Mouse (Mus musculus) CH12.LX (cell line): Measurements from ENCODE around the gene Trnp1.

Source experiments
- CTCF ChIP-seq, 2 experiments: IDR thresholded peaks in 1 of 2; conservative IDR thresholded peaks in 1 of 2; 2 replicates each; pipeline ENCODE4 v1.5.1; 2011 to 2012; ENCODE audit warnings: low read depth in 2 of 2, low read length in 2 of 2, improper control_type of control experiment in 1 of 2, inconsistent platforms in 1 of 2, mild to moderate bottlenecking in 1 of 2, moderate library complexity in 1 of 2
- EP300 ChIP-seq: IDR thresholded peaks from 2 replicates; pipeline ENCODE4 v1.6.1; 2011; ENCODE audit warnings: low read length, improper control_type of control experiment
- KAT2A ChIP-seq: IDR thresholded peaks from 2 replicates; pipeline ENCODE4 v1.6.1; 2012; ENCODE audit warnings: low read length, improper control_type of control experiment, inconsistent platforms; ENCODE audit not compliant: insufficient replicate concordance
- MAZ ChIP-seq: IDR thresholded peaks from 2 replicates; pipeline ENCODE4 v1.6.1; 2012; ENCODE audit warnings: low read depth, mild to moderate bottlenecking, inconsistent platforms, low read length, improper control_type of control experiment, moderate library complexity
- POLR2A ChIP-seq: IDR thresholded peaks from 2 replicates; pipeline ENCODE4 v1.6.1; 2011; ENCODE audit warnings: low read depth, mild to moderate bottlenecking, improper control_type of control experiment, low read length
- RAD21 ChIP-seq: IDR thresholded peaks from 2 replicates; pipeline ENCODE4 v1.6.1; 2011; ENCODE audit warnings: low read depth, mild to moderate bottlenecking, low read length, improper control_type of control experiment, moderate library complexity
- RCOR1 ChIP-seq: conservative IDR thresholded peaks from 2 replicates; pipeline ENCODE4 v1.6.1; 2012; ENCODE audit warnings: low read depth, mild to moderate bottlenecking, inconsistent platforms, low read length, improper control_type of control experiment
- TBP ChIP-seq: conservative IDR thresholded peaks from 2 replicates; pipeline ENCODE4 v1.6.1; 2011; ENCODE audit warnings: low read depth, low read length, improper control_type of control experiment

DNA sequence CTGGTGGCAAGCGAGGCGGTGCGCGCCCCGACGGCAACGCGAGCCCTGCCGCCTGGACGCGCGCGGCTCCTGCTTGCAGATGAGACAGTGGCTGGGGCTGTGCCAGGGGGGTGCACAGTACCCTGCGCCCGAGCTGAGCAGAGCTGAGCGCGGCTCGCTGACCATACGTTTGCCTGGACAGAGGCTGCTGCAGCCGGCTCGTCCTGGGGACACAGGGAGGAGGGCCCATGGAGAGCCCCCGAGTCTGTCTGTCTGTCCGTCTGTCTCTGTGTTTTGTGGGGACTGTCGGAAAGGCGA is 21.0 kb upstream of the Trnp1 start:
- TF ChIP-seq EP300 (no peak), CTCF (conservative IDR thresholded peaks at IDR 0.05 in 1 of 2, IDR thresholded peaks at IDR 0.05 in 1 of 2; ENCODE audit: low read depth in 2 of 2, low read length in 2 of 2) (no peak), MAZ (no peak), RAD21 (no peak), RCOR1 (no peak), TBP (no peak), POLR2A (no peak), KAT2A (no peak)
